In genomic region chr19:24042387-24042786, GRCm38 (mm10) we compare ENCODE assay signal across 24 mouse cellular contexts. TPM values are rescaled to one million over a fixed set of nuclear protein-coding genes. Genes with fewer than 3 reads are reported as not detected.
DNase-seq lines count a peak whose midpoint lies in the region; ATAC-seq and TF ChIP-seq lines count a peak whose summit lies in the region.
"Had no signal": no experiment of that assay in that cellular context is flagged by ENCODE, and none has a peak within 500 bp of the region (broad histone marks: within the 10 kb centered on the region; RNA-seq: fewer than 3 reads in every experiment).

No protein-coding gene starts in this region.

- TF ChIP-seq EP300 in lung, postnatal 0 days (IDR thresholded peaks at IDR 0.05) = peak; percentile 96

- no peaks in the 10 kb centered on the region for H3K36me3 ChIP-seq in heart, embryonic 10.5 days
- no peaks in the 10 kb centered on the region for H3K36me3 ChIP-seq in lung, postnatal 0 days (ENCODE audit: insufficient read depth, low read length)
- no peaks in the 10 kb centered on the region for H3K36me3 ChIP-seq in hindbrain, embryonic 12.5 days
- H3K36me3 ChIP-seq: embryonic facial prominence, embryonic 13.5 days; embryonic facial prominence, embryonic 15.5 days; forebrain, embryonic 10.5 days; forebrain, embryonic 12.5 days; forebrain, embryonic 15.5 days had no signal

- H3K4me1 ChIP-seq in heart, embryonic 10.5 days = no peaks in the 10 kb centered on the region
- no peaks in the 10 kb centered on the region; the same call in 1 of the 2 replicates for H3K4me1 ChIP-seq in lung, adult 2 months (ENCODE audit: control insufficient read depth, insufficient read depth, low read length)
- H3K4me1 ChIP-seq in lung, postnatal 0 days (ENCODE audit: insufficient read depth, low read depth, low read length) = no peaks in the 10 kb centered on the region
- no peaks in the 10 kb centered on the region for H3K4me1 ChIP-seq in hindbrain, embryonic 12.5 days
- H3K4me1 ChIP-seq: embryonic facial prominence, embryonic 13.5 days; embryonic facial prominence, embryonic 15.5 days; forebrain, embryonic 10.5 days; forebrain, embryonic 12.5 days; forebrain, embryonic 15.5 days had no signal

- H3K4me3 ChIP-seq in heart, embryonic 10.5 days = no peak overlapping the region
- no peak overlapping the region for H3K4me3 ChIP-seq in lung, adult 2 months (replicated peaks; ENCODE audit: extremely low read depth, low read depth, low read length)
- H3K4me3 ChIP-seq in lung, postnatal 0 days (ENCODE audit: low read depth, low read length) = no peak overlapping the region
- H3K4me3 ChIP-seq in hindbrain, embryonic 12.5 days = no peak overlapping the region
- H3K4me3 ChIP-seq: embryonic facial prominence, embryonic 13.5 days; embryonic facial prominence, embryonic 15.5 days; erythroblast, embryonic 14.5 days; forebrain, embryonic 10.5 days; forebrain, embryonic 12.5 days; forebrain, embryonic 15.5 days had no signal

- H3K9ac ChIP-seq in lung, postnatal 0 days (replicated peaks; ENCODE audit: low read depth) = no peak overlapping the region
- H3K9ac ChIP-seq in hindbrain, embryonic 12.5 days = no peak overlapping the region
- H3K9ac ChIP-seq: embryonic facial prominence, embryonic 13.5 days; embryonic facial prominence, embryonic 15.5 days; forebrain, embryonic 12.5 days; forebrain, embryonic 15.5 days had no signal

- 100% methylated on average over 2 of the region's 2 CpGs for WGBS in heart, embryonic 10.5 days
- 76% methylated on average over 2 of the region's 2 CpGs for WGBS in lung, adult 2 months
- 62% methylated on average over 2 of the region's 2 CpGs for WGBS in lung, postnatal 0 days
- 95% methylated on average over 2 of the region's 2 CpGs for WGBS in hindbrain, embryonic 12.5 days

- peak; percentile 90 for ATAC-seq in lung, postnatal 0 days
- ATAC-seq in hindbrain, embryonic 12.5 days (ENCODE audit: low FRiP score) = no peak
- ATAC-seq: forebrain, embryonic 15.5 days had no signal

- H3K9me3 ChIP-seq in heart, embryonic 10.5 days = no peaks in the 10 kb centered on the region
- no peaks in the 10 kb centered on the region for H3K9me3 ChIP-seq in lung, postnatal 0 days (ENCODE audit: low read length)
- H3K9me3 ChIP-seq in hindbrain, embryonic 12.5 days (replicated peaks) = no peaks in the 10 kb centered on the region
- H3K9me3 ChIP-seq: embryonic facial prominence, embryonic 13.5 days; embryonic facial prominence, embryonic 15.5 days; forebrain, embryonic 10.5 days; forebrain, embryonic 12.5 days; forebrain, embryonic 15.5 days had no signal

- H3K27me3 ChIP-seq in heart, embryonic 10.5 days (ENCODE audit: insufficient read depth, poor library complexity, severe bottlenecking) = no peaks in the 10 kb centered on the region
- H3K27me3 ChIP-seq in lung, postnatal 0 days (replicated peaks; ENCODE audit: insufficient read depth, low read length) = no peaks in the 10 kb centered on the region
- H3K27me3 ChIP-seq in hindbrain, embryonic 12.5 days = no peaks in the 10 kb centered on the region
- H3K27me3 ChIP-seq: embryonic facial prominence, embryonic 13.5 days; embryonic facial prominence, embryonic 15.5 days; forebrain, embryonic 12.5 days; forebrain, embryonic 15.5 days had no signal

- peak; percentile 39 for DNase-seq in heart, adult 11 months
- DNase-seq in heart, embryonic 10.5 days (ENCODE audit: low spot score) = no peak
- peak; percentile 50 for DNase-seq in lung, adult 2 months
- peak; percentile 85 for DNase-seq in lung, postnatal 0 days (ENCODE audit: low spot score)
- peak; percentile 75 for DNase-seq in lung, postnatal 25 days (ENCODE audit: low spot score)
- no peak for DNase-seq in right cerebral cortex, postnatal 4 days
- no peak for DNase-seq in B cell, adult 2 months
- DNase-seq: adrenal gland, adult 2 months; adrenal gland, postnatal 10 days; adrenal gland, postnatal 25 days; cerebellum, adult 11 months; cerebellum, adult 18-20 months; cerebellum, adult 8-10 months; cerebellum, adult 9-11 months; cerebellum, postnatal 14 days; cerebellum, postnatal 36 days; embryo, embryonic 11 days had no signal

- no peak overlapping the region for H3K27ac ChIP-seq in heart, embryonic 10.5 days
- H3K27ac ChIP-seq in lung, postnatal 0 days (ENCODE audit: low read length) = 0 out of 2 replicates have a peak overlapping the region, but pooled peaks have one; percentile 6
- no peak overlapping the region for H3K27ac ChIP-seq in hindbrain, embryonic 12.5 days
- H3K27ac ChIP-seq: embryonic facial prominence, embryonic 13.5 days; embryonic facial prominence, embryonic 15.5 days; forebrain, embryonic 10.5 days; forebrain, embryonic 12.5 days; forebrain, embryonic 15.5 days had no signal

- TF ChIP-seq CTCF in lung, adult 2 months (IDR thresholded peaks at IDR 0.05; ENCODE audit: insufficient read depth, low read length) = no peak
- TF ChIP-seq CTCF in lung, postnatal 0 days (IDR thresholded peaks at IDR 0.05) = no peak

- TF ChIP-seq POLR2A in lung, adult 2 months (IDR thresholded peaks at IDR 0.05; ENCODE audit: borderline replicate concordance, extremely low read depth, low read depth, low read length) = no peak

- no peak overlapping the region for H3K4me2 ChIP-seq in lung, postnatal 0 days (replicated peaks; ENCODE audit: low read depth, low read length)
- no peak overlapping the region for H3K4me2 ChIP-seq in hindbrain, embryonic 12.5 days (replicated peaks)
- H3K4me2 ChIP-seq: embryonic facial prominence, embryonic 13.5 days; embryonic facial prominence, embryonic 15.5 days; forebrain, embryonic 12.5 days; forebrain, embryonic 15.5 days had no signal

RNA-seq across cellular contexts. Expression of gene Fam189a2, which starts 11.6 kb away (rescaled TPM):
- polyA plus RNA-seq in heart, embryonic 10.5 days (2016; fragmentation: Nextera tagmentation; extraction: Ambion mirVana) = 3.3 and 5.3 TPM in 2 replicates
- polyA plus RNA-seq in lung, adult 2 months (2012; rRNA removed) = 106 and 145 TPM in 2 replicates
- 22.6 and 26.2 TPM in 2 replicates for polyA plus RNA-seq in lung, postnatal 0 days (2015; fragmentation: Nextera tagmentation; extraction: Ambion mirVana)
- polyA plus RNA-seq in hindbrain, embryonic 12.5 days (2016; fragmentation: Nextera tagmentation; extraction: Ambion mirVana) = 0.57 and 0.88 TPM in 2 replicates
- polyA plus RNA-seq: erythroblast, embryonic 14.5 days had no signal

Comparison
In these comparisons a context has a peak if more than half of its experiments do, and no peak if none do; other contexts are left out.
1. DNase-seq: peak in heart, adult 11 months (single experiment), lung, adult 2 months (single experiment), lung, postnatal 0 days (single experiment) and lung, postnatal 25 days (single experiment); none in heart, embryonic 10.5 days (single experiment), right cerebral cortex, postnatal 4 days (single experiment) and B cell, adult 2 months (0 of 2).